Mouse (Mus musculus): Measurements from ENCODE around the gene Man1c1. TPM values are rescaled to one million over a fixed set of nuclear protein-coding genes. Genes with fewer than 3 reads are reported as not detected.

The Man1c1 gene
- total and polyA plus RNA-seq, 3 experiments = 0.04 to 0.44 (median 0.20) TPM

DNA sequence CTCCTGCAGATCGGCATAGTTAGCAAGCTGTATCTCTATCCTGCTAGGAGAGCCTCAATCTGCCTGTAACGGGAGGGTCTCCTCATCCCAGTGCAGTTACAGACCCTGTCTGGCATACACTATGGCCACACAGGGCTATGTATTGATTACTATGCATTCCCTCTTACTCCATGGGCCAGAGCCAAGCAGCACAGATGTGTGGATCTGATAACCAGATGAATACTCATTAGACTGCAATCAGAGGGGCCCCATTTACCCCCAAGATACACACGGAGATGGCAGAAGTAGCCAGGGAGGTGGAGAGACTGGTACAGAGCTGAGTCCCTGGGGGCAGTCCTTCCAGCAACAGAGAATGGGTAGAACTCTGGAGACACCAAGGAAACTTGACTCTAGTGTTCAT lies 101.5 kb downstream of the Man1c1 start:
- no peaks in the 10 kb centered on the region for H3K9me3 ChIP-seq (replicated peaks; ENCODE audit: low read length)
- H3K9ac ChIP-seq (ENCODE audit: insufficient read depth, low read depth) = no peak overlapping the region
- peaks cover 4% of the 10 kb centered on the region for H3K27me3 ChIP-seq (replicated peaks)
- H3K4me2 ChIP-seq (ENCODE audit: insufficient read depth, low read depth, poor library complexity, severe bottlenecking) = no peak overlapping the region
- DNase-seq (ENCODE audit: extremely low read depth) = no peak
- no peaks in the 10 kb centered on the region for H3K79me2 ChIP-seq (replicated peaks; ENCODE audit: control insufficient read depth, extremely low read depth, insufficient read depth, poor library complexity, severe bottlenecking)
- no peak for TF ChIP-seq NRF1 (IDR thresholded peaks at IDR 0.05; ENCODE audit: low read depth, low read length)
- no peak for TF ChIP-seq USF1 (IDR thresholded peaks at IDR 0.05; ENCODE audit: low read depth, low read length)
- TF ChIP-seq E2F4 (IDR thresholded peaks at IDR 0.05; ENCODE audit: insufficient replicate concordance, low read depth, low read length) = no peak
- TF ChIP-seq PAX5 (IDR thresholded peaks at IDR 0.05; ENCODE audit: low read length) = no peak
- no peak for TF ChIP-seq IRF4 (IDR thresholded peaks at IDR 0.05; ENCODE audit: low read depth, low read length)
- no peak for TF ChIP-seq GABPA (IDR thresholded peaks at IDR 0.05; ENCODE audit: insufficient replicate concordance, low read depth, low read length)
- no peak for TF ChIP-seq ZC3H11A (IDR thresholded peaks at IDR 0.05; ENCODE audit: low read depth, low read length)
- no peak for TF ChIP-seq UBTF (IDR thresholded peaks at IDR 0.05; ENCODE audit: low read depth, low read length)
- H3K4me1 ChIP-seq (ENCODE audit: control insufficient read depth in 1 of 2, insufficient read depth in 2 of 2) = peaks cover 2 to 10% of the 10 kb centered on the region in 2 experiments; a peak in 2 of 4 replicates
- H3K4me3 ChIP-seq (replicated peaks in 1 of 3; ENCODE audit: low read depth in 2 of 3, low read length in 2 of 3, poor library complexity in 1 of 3) = no peak overlapping the region
- in situ Hi-C loops (cut with MboI; ENCODE audit: low pct_ligation_motif_present, low pct_unique_long_range_greater_than_20kb, low sequenced_read_pairs) (no loop called here), dilution Hi-C loops (cut with MboI; ENCODE audit: extremely low pct_ligation_motif_present, extremely low pct_unique_long_range_greater_than_20kb, low sequenced_read_pairs) (no loop called here)
- no peak overlapping the region for H3K27ac ChIP-seq (ENCODE audit: insufficient read depth, low read depth)
- no peaks in the 10 kb centered on the region for H3K36me3 ChIP-seq (replicated peaks in 1 of 2; ENCODE audit: control insufficient read depth in 1 of 2, insufficient read depth in 1 of 2, low read length in 1 of 2)

DNA sequence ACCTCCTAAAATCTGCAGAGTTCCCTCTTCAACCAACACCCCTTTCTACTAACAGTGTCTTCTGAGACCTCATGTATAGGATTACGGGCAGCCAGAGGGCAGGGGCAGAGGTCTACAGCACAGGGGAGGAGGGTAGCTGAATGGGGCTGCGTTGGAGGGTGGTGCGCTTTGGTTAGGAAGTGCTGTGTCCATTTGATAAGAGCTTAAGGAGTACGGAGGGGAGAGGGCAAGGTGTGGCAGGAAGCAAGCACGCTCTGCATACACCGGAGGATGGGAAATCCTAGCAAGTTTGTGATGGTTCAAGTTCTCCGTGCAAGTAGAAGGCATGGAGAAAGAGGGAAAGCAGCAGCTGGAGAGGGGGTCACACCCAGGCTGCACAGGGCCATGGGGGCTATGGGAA lies 102.1 kb downstream of the Man1c1 start:
- H3K4me1 ChIP-seq (ENCODE audit: control insufficient read depth in 1 of 2, insufficient read depth in 2 of 2) = peaks cover 2 to 10% of the 10 kb centered on the region in 2 experiments; a peak in 2 of 4 replicates
- dilution Hi-C loops (cut with MboI; ENCODE audit: extremely low pct_ligation_motif_present, extremely low pct_unique_long_range_greater_than_20kb, low sequenced_read_pairs) = no loop called here
- H3K79me2 ChIP-seq (replicated peaks; ENCODE audit: control insufficient read depth, extremely low read depth, insufficient read depth, poor library complexity, severe bottlenecking) = no peaks in the 10 kb centered on the region
- H3K4me2 ChIP-seq (ENCODE audit: insufficient read depth, low read depth, poor library complexity, severe bottlenecking) = no peak overlapping the region
- peaks cover 4% of the 10 kb centered on the region for H3K27me3 ChIP-seq (replicated peaks)
- no peak overlapping the region for H3K4me3 ChIP-seq (replicated peaks in 1 of 3; ENCODE audit: low read depth in 2 of 3, low read length in 2 of 3, poor library complexity in 1 of 3)
- in situ Hi-C loops (cut with MboI; ENCODE audit: low pct_ligation_motif_present, low pct_unique_long_range_greater_than_20kb, low sequenced_read_pairs) = no loop called here
- H3K27ac ChIP-seq (ENCODE audit: insufficient read depth, low read depth) = no peak overlapping the region
- H3K9me3 ChIP-seq (replicated peaks; ENCODE audit: low read length) = no peaks in the 10 kb centered on the region
- no peak for DNase-seq (ENCODE audit: extremely low read depth)
- TF ChIP-seq NRF1 (IDR thresholded peaks at IDR 0.05; ENCODE audit: low read depth, low read length) (no peak), MAZ (IDR thresholded peaks at IDR 0.05; ENCODE audit: low read depth, low read length) (no peak), SIN3A (IDR thresholded peaks at IDR 0.05; ENCODE audit: low read length) (no peak), ZKSCAN1 (IDR thresholded peaks at IDR 0.05; ENCODE audit: borderline replicate concordance, low read depth, low read length) (no peak), GABPA (IDR thresholded peaks at IDR 0.05; ENCODE audit: insufficient replicate concordance, low read depth, low read length) (no peak), JUN (IDR thresholded peaks at IDR 0.05; ENCODE audit: insufficient read depth, low read depth, low read length) (no peak), ZC3H11A (IDR thresholded peaks at IDR 0.05; ENCODE audit: low read depth, low read length) (no peak), JUND (conservative IDR thresholded peaks at IDR 0.05; ENCODE audit: low read depth, low read length) (no peak)
- H3K36me3 ChIP-seq (replicated peaks in 1 of 2; ENCODE audit: control insufficient read depth in 1 of 2, insufficient read depth in 1 of 2, low read length in 1 of 2) = no peaks in the 10 kb centered on the region
- H3K9ac ChIP-seq (ENCODE audit: insufficient read depth, low read depth) = no peak overlapping the region
